Mouse (Mus musculus) heart, embryonic 10.5 days (tissue): ENCODE results near the gene Romo1. TPM values are rescaled to one million over a fixed set of nuclear protein-coding genes. Genes with fewer than 3 reads are reported as not detected.
"Not testable (repeated sequence)": the region's sequence is repeated elsewhere in the genome, so short reads cannot be mapped to it uniquely, and the experiment has no call there.

Experiments used
- DNase-seq: peaks from one replicate; pipeline ENCODE4 v3.0.0-alpha.2; 2017; ENCODE audit warnings: low spot score
- H3K27ac ChIP-seq: fragments of 300-500 bp; sonication (generic); 2 replicates; pipeline ENCODE4 v1.5.1; 2016; ENCODE audit warnings: mild to moderate bottlenecking
- H3K27me3 ChIP-seq: fragments of 300-500 bp; sonication (generic); 2 replicates; pipeline ENCODE4 v1.6.1; 2016; ENCODE audit warnings: mild to moderate bottlenecking; ENCODE audit not compliant: poor library complexity, insufficient read depth, severe bottlenecking
- H3K36me3 ChIP-seq: fragments of 300-500 bp; sonication (generic); 2 replicates; pipeline ENCODE4 v1.6.1; 2016; ENCODE audit warnings: mild to moderate bottlenecking, moderate library complexity
- H3K4me1 ChIP-seq: fragments of 300-500 bp; sonication (generic); 2 replicates; pipeline ENCODE4 v1.6.1; 2016; ENCODE audit warnings: mild to moderate bottlenecking
- H3K4me3 ChIP-seq: fragments of 300-500 bp; sonication (generic); 2 replicates; pipeline ENCODE4 v1.5.1; 2016; ENCODE audit warnings: mild to moderate bottlenecking, moderate library complexity
- H3K9me3 ChIP-seq: fragments of 300-500 bp; sonication (generic); 2 replicates; pipeline ENCODE4 v1.6.1; 2016; ENCODE audit warnings: mild to moderate bottlenecking, moderate library complexity
- WGBS: fragments of 180-500 bp; shearing (Covaris S2); methylation state at CpG from one replicate; pipeline ENCODE4 v1.1.7; 2016; 5-methylcytosine and 5-hydroxymethylcytosine counted together
- polyA plus RNA-seq: library from polyadenylated mRNA; unstranded; fragments of >200 nt; fragmentation: Nextera tagmentation; extraction: Ambion mirVana; gene quantifications from 2 replicates; pipeline ENCODE4 v1.2.1, GENCODE M21; 2016

Gene Romo1
- 431 and 437 TPM in 2 replicates for polyA plus RNA-seq

GRCm38 (mm10) chr2:156143953-156144724 is at the start of gene Romo1, which contains the start of gene Nfs1:
Romo1 (plus strand) TSS chr2:156144039.
Nfs1 (minus strand) TSS chr2:156144186.
- peak within 1 kb of the TSS; percentile 94 for H3K27ac ChIP-seq
- peak; percentile 98 for DNase-seq
- WGBS, result under 1% methylated on average over 70 of the region's 70 CpGs
- peaks cover 43% of the 10 kb centered on the region for H3K36me3 ChIP-seq
- H3K4me3 ChIP-seq, result peak within 1 kb of the TSS; percentile 82
- H3K9me3 ChIP-seq, result no peaks in the 10 kb centered on the region
- no peaks in the 10 kb centered on the region for H3K27me3 ChIP-seq
- peaks cover 9% of the 10 kb centered on the region; the same call in 1 of the 2 replicates for H3K4me1 ChIP-seq

- peak overlapping the region; percentile 99 for H3K27ac ChIP-seq
- H3K9me3 ChIP-seq, result no peaks in the 10 kb centered on the region
- H3K4me3 ChIP-seq, result peak overlapping the region; percentile 97
- H3K4me1 ChIP-seq, result peaks cover 8% of the 10 kb centered on the region
- peak; percentile 79 for DNase-seq
- WGBS, result 1% methylated on average over 16 of the region's 16 CpGs
- H3K36me3 ChIP-seq, result peaks cover 4% of the 10 kb centered on the region
- no peaks in the 10 kb centered on the region for H3K27me3 ChIP-seq
Observed at GRCm38 (mm10) chr2:156110627-156111357, 33.0 kb upstream of the Romo1 start.

DNA sequence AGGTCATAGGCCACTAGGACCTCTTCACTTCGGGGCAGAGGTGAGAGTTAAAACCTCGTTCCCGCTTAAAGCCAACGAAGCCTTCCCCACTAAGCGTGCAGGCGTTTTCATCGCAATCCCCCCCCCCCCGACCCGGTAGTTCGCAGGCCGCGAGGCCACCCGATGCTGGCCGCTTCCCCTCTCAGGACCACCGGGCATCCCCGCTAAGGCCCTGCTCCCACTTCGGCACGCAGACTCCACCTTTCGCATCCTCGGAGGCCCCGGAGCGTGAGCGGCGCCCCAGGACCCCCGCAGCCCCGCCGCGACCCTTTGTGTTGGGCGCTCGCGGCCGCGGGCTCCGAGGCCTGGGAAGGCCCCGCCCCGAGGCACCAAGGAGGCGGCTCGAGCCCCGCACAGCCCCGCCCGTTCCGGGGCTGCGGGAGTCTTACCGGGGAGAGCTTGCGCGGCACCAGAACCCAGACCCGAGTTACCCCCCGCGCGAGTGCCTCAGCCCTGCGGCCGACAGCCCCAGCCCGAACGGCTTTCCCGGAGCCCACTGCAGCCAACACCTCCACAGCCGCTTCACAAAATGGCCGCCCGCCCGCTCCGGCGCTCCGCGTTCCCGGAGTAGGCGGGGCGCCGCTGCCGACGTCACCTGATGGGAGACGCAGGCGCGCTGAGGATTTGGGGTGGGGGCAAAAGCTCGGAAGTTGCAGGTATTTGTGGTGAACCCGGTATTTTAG is 32.3 kb upstream of the Romo1 start, which contains the start of the genes Cpne1 and Rbm12:
TSS of gene Cpne1 (minus strand) at position 608 of the 722 bp plus-strand sequence.
TSS of gene Rbm12 (minus strand) at position 621 of the 722 bp plus-strand sequence.
- Histone ChIP-seq H3K36me3 (no peaks in the 10 kb centered on the region), H3K9me3 (no peaks in the 10 kb centered on the region), H3K27ac (peak within 1 kb of the TSS; percentile 99), H3K4me3 (peak within 1 kb of the TSS; percentile 97), H3K4me1 (peaks cover 8% of the 10 kb centered on the region), H3K27me3 (no peaks in the 10 kb centered on the region)
- peak; percentile 96 for DNase-seq
- WGBS, result under 1% methylated on average over 74 of the region's 74 CpGs

DNA sequence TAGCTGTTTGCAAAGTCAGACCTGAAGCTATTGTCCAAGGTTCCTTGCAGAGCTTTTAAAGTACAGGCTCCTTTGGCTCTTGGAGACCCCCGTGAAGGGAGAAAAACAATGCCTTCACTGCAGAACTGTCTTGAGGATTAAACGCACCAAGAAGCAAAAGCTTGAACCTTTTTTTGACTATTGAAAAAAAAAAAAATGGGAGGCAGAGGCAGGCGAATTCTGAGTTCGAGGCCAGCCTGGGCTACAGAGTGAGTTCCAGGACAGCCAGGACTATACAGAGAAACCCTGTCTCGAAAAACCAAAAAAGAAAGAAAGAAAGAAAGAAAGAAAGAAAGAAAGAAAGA is 31.8 kb upstream of the Romo1 start:
- H3K36me3 ChIP-seq, DNase-seq, H3K4me1 ChIP-seq, H3K9me3 ChIP-seq, H3K27me3 ChIP-seq: not testable (repeated sequence)
- 24% methylated on average over 5 of the region's 5 CpGs for WGBS
- Histone ChIP-seq H3K27ac (peak overlapping the region; percentile 99), H3K4me3 (peak overlapping the region; percentile 97)

DNA sequence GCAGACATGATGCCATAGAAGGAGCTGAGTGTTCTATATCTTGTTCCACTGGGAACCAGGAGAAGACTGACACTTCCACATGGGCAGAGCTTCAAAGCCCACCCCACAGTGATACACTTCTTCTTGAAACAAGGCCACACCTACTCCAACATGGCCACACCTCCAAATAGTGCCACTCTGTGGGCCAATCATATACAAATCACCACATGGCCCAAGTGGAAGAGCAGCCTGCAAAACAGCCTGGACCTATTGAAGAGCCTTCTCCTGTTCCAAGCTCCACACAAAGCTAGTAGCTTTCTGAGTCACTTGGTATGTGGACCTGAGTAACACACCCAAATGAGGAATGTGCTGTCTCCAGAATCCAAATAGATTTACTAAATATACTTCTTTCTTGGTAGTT is 24.3 kb upstream of the Romo1 start:
- Histone ChIP-seq H3K4me3 (no peak overlapping the region), H3K4me1 (no peaks in the 10 kb centered on the region), H3K36me3 (peaks cover 13% of the 10 kb centered on the region), H3K9me3 (no peaks in the 10 kb centered on the region), H3K27me3 (no peaks in the 10 kb centered on the region), H3K27ac (no peak overlapping the region)
- DNase-seq, result no peak

DNA sequence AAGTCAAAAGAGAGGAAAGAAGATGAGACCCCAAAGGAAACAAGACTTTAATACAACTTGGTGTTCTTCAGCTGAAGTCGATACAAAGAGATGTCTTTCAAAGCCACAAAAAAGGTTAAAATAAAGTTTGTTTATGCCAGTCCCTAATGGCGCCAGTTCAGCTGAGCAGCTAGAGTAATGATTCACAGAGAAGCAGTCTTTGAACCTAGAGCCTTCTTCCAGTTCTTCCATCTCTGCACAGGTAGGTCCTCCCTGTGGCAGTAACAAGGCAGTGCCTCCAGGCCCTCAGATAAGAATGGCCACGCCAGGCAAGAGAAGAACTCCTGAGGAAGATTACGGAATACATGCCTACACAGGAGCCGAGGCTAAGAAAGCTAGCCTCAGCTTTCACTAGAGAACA is 20.1 kb upstream of the Romo1 start:
- no peak overlapping the region for H3K27ac ChIP-seq
- WGBS, result 83% methylated on average over 5 of the region's 5 CpGs
- no peaks in the 10 kb centered on the region for H3K9me3 ChIP-seq
- peaks cover 45% of the 10 kb centered on the region for H3K36me3 ChIP-seq
- H3K27me3 ChIP-seq, result no peaks in the 10 kb centered on the region
- no peaks in the 10 kb centered on the region for H3K4me1 ChIP-seq
- DNase-seq, result no peak
- no peak overlapping the region for H3K4me3 ChIP-seq

DNA sequence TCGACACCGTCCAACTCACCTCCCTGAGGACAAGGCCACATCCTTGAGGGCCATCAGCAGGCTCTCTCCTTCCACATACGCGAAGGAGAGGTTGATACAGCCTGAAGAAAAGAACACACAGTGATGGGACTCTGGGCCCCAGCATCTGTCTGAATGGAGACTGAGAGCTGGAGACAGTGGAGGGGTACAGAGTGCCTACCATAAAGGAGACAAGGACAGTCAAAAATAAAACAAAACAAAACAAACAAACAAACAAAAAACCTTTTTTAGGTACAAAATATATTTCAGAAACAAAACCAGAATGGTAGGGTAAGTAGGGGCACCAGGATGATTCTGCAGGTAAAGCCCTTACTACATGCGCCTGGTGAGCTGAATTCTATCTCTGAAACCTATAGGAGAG is 16.8 kb upstream of the Romo1 start, which contains the start of gene Gm28036:
TSS of gene Gm28036 (minus strand) at position 101 of the 400 bp plus-strand sequence.
- H3K27me3 ChIP-seq, result no peaks in the 10 kb centered on the region
- H3K27ac ChIP-seq, result no peak within 1 kb of the TSS
- 87% methylated on average over 5 of the region's 5 CpGs for WGBS
- no peaks in the 10 kb centered on the region for H3K9me3 ChIP-seq
- H3K4me3 ChIP-seq, result no peak within 1 kb of the TSS
- peaks cover 52% of the 10 kb centered on the region for H3K36me3 ChIP-seq
- H3K4me1 ChIP-seq, result no peaks in the 10 kb centered on the region
- no peak for DNase-seq

DNA sequence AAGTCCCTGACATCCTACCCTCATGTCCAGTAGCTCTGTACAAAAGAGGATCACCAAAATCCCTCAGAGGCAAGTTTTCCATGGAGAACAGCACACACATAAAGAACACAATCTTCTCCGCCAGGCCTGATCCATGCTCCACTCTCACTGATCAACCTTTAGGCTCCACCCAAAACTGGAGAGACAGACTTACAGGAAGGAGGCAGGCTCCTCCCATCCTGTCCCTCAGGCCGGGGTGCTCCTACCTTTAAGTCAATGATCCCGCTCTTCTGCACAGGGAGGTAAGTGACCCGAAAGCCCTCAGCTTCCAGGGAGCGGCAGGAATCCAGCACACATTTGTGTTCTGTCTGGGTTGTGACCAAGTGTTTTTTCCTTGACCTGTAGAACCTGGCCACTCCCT is 9.7 kb upstream of the Romo1 start:
- H3K27ac ChIP-seq, result no peak overlapping the region
- no peaks in the 10 kb centered on the region for H3K27me3 ChIP-seq
- WGBS, result 81% methylated on average over 5 of the region's 5 CpGs
- no peaks in the 10 kb centered on the region for H3K9me3 ChIP-seq
- H3K4me3 ChIP-seq, result no peak overlapping the region
- DNase-seq, result no peak
- peaks cover 34% of the 10 kb centered on the region for H3K36me3 ChIP-seq
- H3K4me1 ChIP-seq, result no peaks in the 10 kb centered on the region

DNA sequence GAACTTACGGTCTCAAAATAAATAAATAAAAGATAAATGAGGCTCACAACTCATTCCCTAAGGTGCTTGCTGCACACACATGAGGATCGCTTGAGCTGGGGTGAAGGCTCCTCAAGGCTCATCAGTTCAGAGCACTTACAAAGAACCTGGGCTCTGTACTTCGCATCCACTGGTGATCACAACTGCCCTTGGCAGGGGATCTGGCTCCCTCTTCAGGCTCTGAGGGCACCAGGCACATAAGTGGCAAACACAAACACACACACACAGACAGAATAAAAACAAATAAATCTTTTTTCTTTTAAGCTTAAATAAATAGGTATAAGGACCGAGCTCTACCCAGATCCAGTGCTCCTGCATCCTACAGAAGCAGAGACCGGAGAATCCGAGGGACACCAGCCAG is 8.1 kb upstream of the Romo1 start:
- no peak for DNase-seq
- Histone ChIP-seq H3K27me3 (no peaks in the 10 kb centered on the region), H3K27ac (no peak overlapping the region), H3K9me3 (no peaks in the 10 kb centered on the region), H3K4me3 (no peak overlapping the region), H3K36me3 (peaks cover 46% of the 10 kb centered on the region), H3K4me1 (no peaks in the 10 kb centered on the region)
- WGBS, result 85% methylated on average over 6 of the region's 6 CpGs

DNA sequence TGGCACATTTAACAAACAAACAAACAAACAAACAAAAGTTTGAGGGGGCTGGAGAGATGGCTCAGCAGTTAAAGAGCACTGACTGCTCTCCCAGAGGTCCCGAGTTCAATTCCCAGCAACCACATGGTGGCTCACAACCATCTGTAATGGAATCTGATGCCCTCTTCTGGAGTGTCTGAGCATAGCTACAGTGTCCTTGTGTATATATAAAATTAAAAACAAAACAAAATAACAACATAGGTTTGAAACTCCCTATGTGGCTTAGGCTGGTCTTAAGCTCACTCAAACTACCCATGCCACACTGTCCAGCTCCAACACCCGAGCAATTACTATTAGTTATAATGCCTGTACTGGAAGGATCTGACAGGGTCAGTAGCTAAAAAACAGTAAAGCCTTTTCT is 1.0 kb upstream of the Romo1 start:
- Histone ChIP-seq H3K27me3 (no peaks in the 10 kb centered on the region), H3K27ac (peak overlapping the region; percentile 94; the same call in 1 of the 2 replicates), H3K9me3 (no peaks in the 10 kb centered on the region), H3K36me3 (peaks cover 37% of the 10 kb centered on the region), H3K4me3 (peak overlapping the region; percentile 82), H3K4me1 (peaks cover 9% of the 10 kb centered on the region; the same call in 1 of the 2 replicates)
- 75% methylated on average over 2 of the region's 2 CpGs for WGBS
- DNase-seq, result no peak

- no peaks in the 10 kb centered on the region for H3K9me3 ChIP-seq
- H3K27ac ChIP-seq, result peak overlapping the region; percentile 94
- peak overlapping the region; percentile 82 for H3K4me3 ChIP-seq
- 2% methylated on average over 16 of the region's 16 CpGs for WGBS
- peaks cover 42% of the 10 kb centered on the region for H3K36me3 ChIP-seq
- no peaks in the 10 kb centered on the region for H3K27me3 ChIP-seq
- DNase-seq, result no peak
- peaks cover 9% of the 10 kb centered on the region; the same call in 1 of the 2 replicates for H3K4me1 ChIP-seq
Observed at GRCm38 (mm10) chr2:156143367-156143766, 472 bp upstream of the Romo1 start.

DNA sequence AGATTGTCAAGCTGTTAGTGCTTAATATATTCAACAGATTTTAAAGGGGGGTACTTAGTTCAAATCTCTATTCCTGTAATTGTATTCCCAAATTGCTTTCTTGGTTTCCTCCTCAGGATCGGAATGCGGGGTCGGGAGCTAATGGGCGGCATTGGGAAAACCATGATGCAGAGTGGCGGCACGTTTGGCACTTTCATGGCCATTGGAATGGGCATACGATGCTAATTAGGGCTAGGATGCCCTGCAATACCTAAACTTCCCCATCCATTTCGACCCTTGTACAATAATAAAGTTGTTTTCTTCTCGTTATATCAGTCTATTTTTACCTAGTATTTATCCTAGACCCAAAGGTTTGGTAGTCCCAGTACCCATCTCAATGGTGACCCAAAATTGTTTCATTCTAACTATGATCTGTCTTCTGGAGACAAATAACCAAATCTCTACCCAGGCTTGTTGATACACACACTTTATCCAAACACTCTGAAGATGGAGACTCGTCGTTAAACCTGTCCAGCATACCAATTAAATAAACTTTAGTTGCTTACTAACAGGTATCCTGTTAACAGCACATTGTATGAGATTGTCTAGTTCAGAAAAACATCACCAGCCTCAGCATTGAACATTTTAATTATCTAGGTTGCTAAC is 1.8 kb downstream of the Romo1 start:
- no peaks in the 10 kb centered on the region for H3K9me3 ChIP-seq
- WGBS, result 57% methylated on average over 11 of the region's 11 CpGs
- peaks cover 45% of the 10 kb centered on the region for H3K36me3 ChIP-seq
- H3K27ac ChIP-seq, result no peak overlapping the region
- DNase-seq, result no peak
- peaks cover 9% of the 10 kb centered on the region; the same call in 1 of the 2 replicates for H3K4me1 ChIP-seq
- H3K4me3 ChIP-seq, result peak overlapping the region; percentile 82
- H3K27me3 ChIP-seq, result no peaks in the 10 kb centered on the region
